Mouse (Mus musculus) megakaryocyte progenitor cell, adult 5-6 weeks (primary cell): ENCODE measurements around the gene Trim62. TPM values are rescaled to one million over a fixed set of nuclear protein-coding genes. Genes with fewer than 3 reads are reported as not detected.

ENCODE experiments used
- ATAC-seq: replicated peaks from 2 replicates; pipeline ENCODE4 v1.8.0; 2016; ENCODE audit warnings: mild to moderate bottlenecking, moderate TSS enrichment, inconsistent platforms; ENCODE audit not compliant: poor library complexity
- total RNA-seq, 2 experiments: library from RNA; stranded (forward) in 1 of 2; stranded (reverse) in 1 of 2; fragments of 157-497, 149-512 nt in 1 of 2; fragments of 200-1000 nt in 1 of 2; gene quantifications; 2 replicates each; pipeline versions ENCODE4 v1.2.3 to v1.2.4; 2015 to 2017

Gene Trim62
- total RNA-seq, 2 experiments from 2014 or later = 0.33 to 0.62 TPM

DNA sequence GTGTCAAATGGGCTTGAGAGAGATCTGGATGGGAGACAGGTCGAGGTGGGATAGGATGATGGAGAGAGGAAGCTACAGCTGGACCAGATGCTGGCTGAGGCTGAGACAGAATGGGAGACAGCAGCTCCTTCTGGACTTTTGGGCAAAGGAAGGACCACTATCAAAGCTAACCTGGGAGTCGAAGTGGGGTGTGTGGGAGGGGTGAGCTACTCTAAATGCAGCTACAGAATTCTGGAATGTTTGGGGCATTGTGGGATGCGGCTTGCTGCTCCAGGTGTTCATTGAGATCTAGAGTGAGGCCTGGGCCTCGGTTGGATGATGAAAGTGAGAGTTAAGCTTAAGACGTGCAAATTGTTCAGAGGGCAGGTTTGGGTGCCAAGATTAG is 1.3 kb downstream of the Trim62 start:
- no peak for ATAC-seq

GRCm38 (mm10) chr4:128885540-128885939 is 2.2 kb downstream of the Trim62 start:
- no peak for ATAC-seq

DNA sequence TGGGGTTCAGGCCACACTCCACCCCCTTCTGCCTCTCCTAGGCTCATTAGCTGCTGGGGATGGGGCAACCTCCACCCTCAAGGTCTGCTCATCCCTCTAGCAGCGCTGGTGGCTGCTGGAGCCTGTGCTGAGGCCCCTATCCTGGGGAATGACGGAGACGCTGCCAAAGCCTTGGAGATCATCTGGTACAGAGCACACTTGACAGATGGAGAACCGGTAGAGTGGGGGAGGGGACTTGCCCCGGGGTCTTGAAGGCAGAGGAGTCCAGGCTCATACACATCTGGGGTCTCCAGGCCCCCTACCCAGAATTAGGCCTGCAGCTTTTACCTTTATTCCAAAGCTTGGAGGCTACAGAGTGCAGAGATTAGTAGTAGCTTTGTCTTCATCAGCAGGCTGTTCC is 3.2 kb downstream of the Trim62 start:
- ATAC-seq = no peak

GRCm38 (mm10) chr4:128887026-128887425 is 3.6 kb downstream of the Trim62 start:
- ATAC-seq = no peak

- ATAC-seq = no peak
Observed at GRCm38 (mm10) chr4:128887641-128888091, 4.3 kb downstream of the Trim62 start.

DNA sequence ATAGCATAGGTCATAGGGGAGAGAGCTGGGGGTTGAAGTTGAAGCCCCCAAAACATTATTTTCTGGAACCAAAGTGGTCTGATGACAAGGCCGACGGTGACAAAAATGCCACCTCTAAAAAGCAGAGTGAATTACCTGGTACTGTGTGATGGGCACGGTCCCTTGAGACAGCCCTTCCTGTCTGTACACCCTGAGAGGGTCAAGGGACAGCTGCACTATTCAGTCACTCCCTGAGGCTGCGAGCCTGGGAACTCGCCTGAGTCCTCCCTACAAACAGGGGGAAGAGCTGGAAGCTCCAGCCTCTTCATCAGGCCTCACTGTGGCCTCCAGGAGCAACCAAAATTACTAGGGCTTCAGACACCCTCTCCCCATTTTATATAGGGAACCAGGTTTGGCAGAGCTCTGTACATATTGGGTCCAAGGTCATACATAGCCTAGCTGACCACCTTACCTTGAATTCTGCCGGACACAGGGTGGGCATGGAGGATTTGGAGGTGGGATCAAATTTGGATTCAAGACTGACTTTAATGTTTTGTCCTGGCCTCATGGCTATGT is 5.1 kb downstream of the Trim62 start:
- ATAC-seq = no peak

DNA sequence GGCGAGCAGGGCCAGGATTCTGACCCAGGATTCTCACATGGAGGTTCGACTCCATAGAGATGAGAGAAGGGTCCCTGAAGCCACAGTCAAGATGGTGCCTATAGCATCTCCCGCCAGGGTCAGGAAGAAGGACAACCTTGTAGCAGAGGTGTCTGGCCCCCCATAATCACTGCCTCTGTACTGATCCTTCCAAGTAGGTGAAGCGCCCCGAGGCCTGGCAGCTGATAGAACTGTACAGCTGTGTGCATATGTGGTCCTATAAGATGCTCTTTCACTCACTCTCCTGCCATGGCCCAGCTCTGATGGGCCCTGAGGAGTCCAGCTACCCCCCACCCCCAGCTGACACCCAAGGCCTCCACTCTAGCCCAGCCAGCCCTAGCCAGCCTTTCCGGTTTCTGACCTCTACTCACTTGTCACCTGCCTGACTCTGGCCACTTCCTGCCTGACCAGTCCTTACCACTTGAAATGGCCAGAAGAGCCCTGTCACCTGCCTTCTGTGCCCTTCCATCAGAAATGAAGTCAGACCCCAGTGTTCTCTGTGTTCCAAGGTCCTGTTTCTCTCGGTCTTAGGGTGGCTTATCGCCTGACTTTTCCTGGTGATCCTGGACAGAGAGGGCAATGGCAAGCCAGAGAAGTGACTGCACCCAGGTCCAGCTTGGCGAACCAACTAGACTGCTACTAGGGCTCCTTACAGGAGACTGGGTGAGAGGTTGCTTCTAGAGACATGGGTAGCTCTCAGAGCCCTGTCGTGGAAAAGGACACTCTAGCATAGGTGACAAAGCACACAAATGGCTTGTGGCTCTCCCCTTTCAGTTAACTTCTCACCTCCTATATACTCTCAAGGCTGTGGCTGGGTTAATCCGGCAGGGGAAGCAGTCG is 6.6 kb downstream of the Trim62 start:
- no peak for ATAC-seq

GRCm38 (mm10) chr4:128891157-128891556 is 7.8 kb downstream of the Trim62 start:
- ATAC-seq = no peak

DNA sequence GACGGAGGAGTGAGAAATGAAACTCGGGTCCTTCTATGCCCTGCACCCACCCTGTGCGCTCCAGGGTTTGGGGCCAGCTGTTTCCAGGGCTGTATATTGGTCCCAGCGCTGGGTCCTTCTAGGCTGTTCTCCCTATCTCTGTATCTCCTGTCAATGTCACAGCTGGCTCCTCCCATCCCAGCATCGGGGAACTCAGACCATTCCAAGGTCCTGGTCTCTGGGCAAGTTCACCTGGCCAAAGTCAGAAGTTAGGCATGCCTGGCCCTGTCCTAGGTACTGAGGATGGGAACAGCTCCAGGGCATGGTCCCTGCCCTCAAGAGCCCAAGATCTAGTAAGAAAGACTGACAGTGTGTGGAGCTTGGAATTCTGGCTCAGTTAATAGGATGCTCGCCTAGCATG is 8.4 kb downstream of the Trim62 start:
- no peak for ATAC-seq

- ATAC-seq = no peak
Observed at GRCm38 (mm10) chr4:128892188-128892587, 8.8 kb downstream of the Trim62 start.

DNA sequence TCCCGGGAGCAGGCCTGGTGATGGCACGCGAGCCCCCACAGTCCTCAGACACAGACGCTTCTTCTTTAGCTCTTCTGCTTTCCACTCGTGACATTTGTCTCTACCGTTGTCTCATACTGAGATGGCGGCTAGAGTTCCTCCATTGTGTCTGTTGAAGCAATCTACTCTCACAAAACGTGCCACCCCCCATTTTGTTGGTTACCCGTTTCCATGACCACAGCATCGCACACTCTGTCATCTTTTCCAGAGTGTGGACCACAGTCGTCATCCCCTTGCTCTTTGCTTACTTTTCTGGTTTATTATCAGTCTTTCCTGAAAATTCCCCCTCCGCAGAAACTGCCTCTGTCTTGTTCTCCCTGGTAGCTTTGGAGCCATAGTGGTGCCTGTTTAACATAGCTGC is 10.7 kb downstream of the Trim62 start:
- ATAC-seq = no peak

DNA sequence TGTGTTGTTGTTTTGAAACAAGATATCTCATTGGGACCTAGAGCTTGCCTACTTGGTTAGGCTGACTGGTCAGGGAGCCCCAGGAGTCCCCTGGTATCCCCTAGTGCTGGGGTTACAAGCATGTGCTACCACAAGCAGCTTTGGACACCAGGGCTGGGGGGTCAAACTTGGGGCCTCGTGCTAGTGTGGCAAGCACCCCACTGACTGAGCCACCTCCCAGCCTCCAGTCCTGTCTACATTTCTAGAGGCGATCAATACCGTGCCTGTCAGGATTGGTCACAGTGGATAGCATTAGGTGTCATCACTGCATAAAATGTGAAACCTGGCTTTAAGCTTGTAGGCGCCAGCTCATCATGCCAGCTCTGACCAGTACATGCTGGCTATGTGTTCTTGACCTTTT is 12.5 kb downstream of the Trim62 start:
- no peak for ATAC-seq

- no peak for ATAC-seq
Observed at GRCm38 (mm10) chr4:128896667-128897066, 13.3 kb downstream of the Trim62 start.

DNA sequence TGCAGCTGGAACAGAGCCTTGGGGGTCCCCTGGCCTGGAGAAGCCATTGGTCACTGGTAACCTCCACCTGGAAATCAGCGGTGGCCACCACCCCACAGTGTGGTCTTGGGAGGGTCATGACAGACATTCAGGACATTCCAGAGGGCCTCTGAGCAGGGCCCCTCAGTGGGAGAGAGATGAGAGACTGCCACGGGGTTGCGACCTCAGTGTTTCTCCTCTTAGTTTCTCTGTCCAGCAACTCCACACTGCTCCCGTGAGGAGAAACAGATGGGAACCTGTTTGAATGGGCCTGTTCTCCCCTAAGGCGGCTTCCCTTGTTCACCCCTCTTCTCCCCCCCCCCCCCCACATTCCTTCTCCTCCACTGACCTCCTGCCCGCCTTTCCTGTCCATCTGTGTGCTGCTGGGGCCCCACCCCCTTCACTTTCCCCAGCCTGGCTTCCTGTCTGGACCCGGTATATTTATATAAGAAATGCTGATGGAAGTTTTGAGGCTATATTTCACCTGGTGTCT is 14.6 kb downstream of the Trim62 start:
- no peak for ATAC-seq

DNA sequence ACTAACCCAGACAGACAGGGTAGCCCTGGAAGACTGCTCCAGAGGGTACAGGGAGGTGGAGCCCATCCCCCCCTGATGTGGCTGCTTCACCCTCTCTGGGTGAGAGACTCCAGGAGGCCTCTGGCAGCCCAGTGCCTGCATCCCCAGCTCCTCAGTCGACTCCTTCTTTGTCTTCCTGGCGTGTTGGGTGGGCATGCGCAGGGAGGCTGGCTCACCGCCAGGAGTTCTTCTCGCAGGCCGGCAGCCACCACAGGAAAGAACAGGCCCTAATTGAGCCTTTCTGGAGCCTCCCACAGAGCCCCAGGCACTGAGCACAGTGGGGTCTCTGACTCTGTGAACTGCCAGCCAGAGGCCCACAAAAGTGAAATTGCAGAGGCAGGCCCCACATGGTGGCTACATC is 16.0 kb downstream of the Trim62 start:
- ATAC-seq = no peak

DNA sequence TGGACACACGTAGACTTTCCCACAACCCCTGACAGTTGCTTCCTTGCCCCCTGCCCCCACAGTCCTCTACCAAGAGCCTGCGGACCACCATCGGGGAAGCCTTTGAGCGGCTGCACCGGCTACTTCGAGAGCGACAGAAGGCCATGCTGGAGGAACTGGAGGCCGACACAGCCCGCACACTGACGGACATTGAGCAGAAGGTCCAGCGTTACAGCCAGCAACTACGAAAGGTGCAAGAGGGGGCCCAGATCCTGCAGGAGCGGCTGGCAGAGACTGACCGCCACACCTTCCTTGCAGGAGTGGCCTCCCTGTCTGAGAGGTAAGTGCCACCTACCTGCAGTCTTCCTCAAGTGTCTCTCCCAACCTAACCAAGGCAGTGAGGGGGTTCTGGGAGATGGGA is 17.1 kb downstream of the Trim62 start:
- ATAC-seq = no peak

DNA sequence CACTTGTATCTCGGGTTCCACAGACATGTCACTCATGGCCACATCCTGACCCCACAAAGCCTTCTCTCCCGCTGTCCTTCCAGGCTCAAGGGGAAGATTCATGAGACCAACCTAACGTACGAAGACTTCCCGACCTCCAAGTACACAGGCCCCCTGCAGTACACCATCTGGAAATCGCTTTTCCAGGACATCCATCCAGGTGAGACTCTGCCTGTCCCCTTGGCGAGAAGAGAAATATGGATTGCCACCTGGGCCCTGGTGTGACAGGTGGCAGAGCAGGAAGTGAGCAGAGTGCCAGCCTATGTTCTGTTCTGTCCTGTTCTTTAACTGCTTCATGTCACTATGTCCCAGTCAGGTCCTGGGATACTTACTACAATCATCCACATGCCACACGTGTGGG is 19.0 kb downstream of the Trim62 start:
- no peak for ATAC-seq

DNA sequence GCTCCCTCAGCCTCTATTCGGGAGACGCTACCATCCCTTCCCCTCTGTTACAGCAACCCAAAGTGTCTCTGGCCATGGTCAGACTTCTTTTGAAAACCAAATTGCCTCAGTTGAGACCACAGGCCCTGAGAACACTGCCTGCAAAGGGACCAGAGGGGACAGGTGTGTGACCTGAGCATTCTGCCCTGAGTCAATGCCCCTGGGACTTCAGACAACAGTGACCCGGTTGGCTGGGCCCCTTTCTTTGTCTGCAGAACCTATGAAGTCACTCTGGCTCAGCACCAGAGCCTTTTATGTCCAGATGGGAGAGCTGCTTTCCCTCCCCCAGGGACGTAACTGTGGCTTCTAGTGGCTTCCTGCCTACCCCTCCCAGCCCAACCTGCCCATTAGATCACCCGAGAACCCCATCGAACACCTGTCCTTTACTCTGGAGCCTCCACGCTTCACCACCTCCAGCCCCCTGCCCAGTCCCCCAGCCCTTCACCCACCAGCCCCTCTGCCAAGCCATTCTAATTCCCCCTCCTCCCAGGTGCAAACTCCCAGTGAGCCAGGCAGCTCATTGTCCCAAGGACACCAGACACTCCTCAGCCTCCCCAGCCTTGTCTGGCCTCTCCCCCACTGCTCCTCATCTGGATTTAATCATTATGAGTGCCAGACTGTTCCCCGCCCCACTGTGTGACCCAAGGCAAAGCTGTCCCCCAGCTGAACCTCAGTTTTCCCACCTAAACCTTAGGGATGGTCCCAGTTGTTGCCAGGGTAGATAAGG is 20.8 kb downstream of the Trim62 start:
- no peak for ATAC-seq

GRCm38 (mm10) chr4:128905251-128905650 is 21.9 kb downstream of the Trim62 start:
- ATAC-seq = no peak

DNA sequence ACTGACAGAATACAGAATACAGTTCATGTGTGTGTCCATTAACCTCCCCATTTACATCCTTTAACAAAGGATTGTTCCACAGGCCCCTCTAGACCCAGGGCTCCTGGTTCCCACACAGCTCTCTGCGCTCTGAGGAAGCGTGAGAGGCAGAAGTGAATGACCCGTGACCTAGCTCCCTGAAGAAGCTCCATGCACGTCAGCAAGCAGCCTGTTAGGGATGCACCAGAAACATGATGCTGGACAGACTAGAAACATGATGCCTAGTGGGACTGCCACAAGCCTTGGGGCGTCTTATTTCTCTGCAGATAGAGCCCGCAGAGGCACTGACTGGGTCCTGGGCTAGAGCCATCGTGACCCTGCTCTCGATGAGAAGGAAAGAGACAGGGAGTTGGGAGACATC is 23.4 kb downstream of the Trim62 start:
- no peak for ATAC-seq

- no peak for ATAC-seq
Observed at GRCm38 (mm10) chr4:128907238-128907968, 24.0 kb downstream of the Trim62 start.
